Mouse (Mus musculus) Patski (cell line): ENCODE measurements around the gene Ccdc157. TPM values are rescaled to one million over a fixed set of nuclear protein-coding genes. Genes with fewer than 3 reads are reported as not detected.

ENCODE experiments used
- ATAC-seq: fragments of 100-300 bp; one replicate; pipeline ENCODE4 v1.8.0; 2021
- CTCF ChIA-PET: fragments of 350-600 bp; sonication (Branson Sonifier 250); formaldehyde crosslinking; loops from one replicate; lab custom pipeline; 2022; ENCODE audit warnings: inconsistent platforms; lab: Charles Lee
- POLR2A ChIA-PET: fragments of 350-600 bp; sonication (Branson Sonifier 250); formaldehyde crosslinking; loops from one replicate; lab custom pipeline; 2022; ENCODE audit warnings: antibody characterized with exemption, inconsistent platforms; lab: Charles Lee
- DNase-seq: peaks from one replicate; pipeline ENCODE4 v3.0.0-alpha.2; 2011; ENCODE audit warnings: low read depth, low spot score
- H3K27me3 ChIP-seq: fragments of 371-371 bp; one replicate; pipeline ENCODE4 v1.5.1; 2021
- CTCF ChIP-seq: fragments of 100-300 bp; IDR thresholded peaks from one replicate; pipeline ENCODE4 v1.5.1; 2021
- in situ Hi-C: fragments of 300-500 bp; cut with MboI; formaldehyde crosslinking; loops from 3 replicates; pipeline ENCODE4 v1.11.1; 2018; ENCODE audit warnings: low pct_unique_long_range_greater_than_20kb, mixed read lengths
- polyA plus RNA-seq: library from polyadenylated mRNA; unstranded; gene quantifications from one replicate; pipeline ENCODE4 v1.2.3, GENCODE M21; 2021

The Ccdc157 gene
- polyA plus RNA-seq, 1 experiment from 2014 or later = 17.3 TPM

GRCm38 (mm10) chr11:4097091-4097621 lies 62.9 kb downstream of the Ccdc157 start:
- ChIA-PET CTCF (interaction anchor here (0.9 to 2.3 kb wide), 3 partner anchors 16 to 20 kb away, joined by 3 to 6 read pairs (median 3); no protein-coding TSS in a partner anchor), POLR2A (interaction anchor here (0.9 to 1.2 kb wide), 3 partner anchors 11 to 21 kb away, joined by 3 to 7 read pairs (median 3); no protein-coding TSS in a partner anchor)
- DNase-seq = no peak
- ATAC-seq = no peak
- H3K27me3 ChIP-seq = no peaks in the 10 kb centered on the region
- no peak for TF ChIP-seq CTCF
- in situ Hi-C loops = no loop called here

GRCm38 (mm10) chr11:4096054-4096984 lies 63.8 kb downstream of the Ccdc157 start:
- ChIA-PET POLR2A (interaction anchor here (0.8 to 1.2 kb wide), 3 partner anchors 9 to 22 kb away, joined by 3 to 7 read pairs (median 3); no protein-coding TSS in a partner anchor), CTCF (interaction anchor here (0.9 to 2.3 kb wide), 3 partner anchors 16 to 21 kb away, joined by 3 to 6 read pairs (median 3); no protein-coding TSS in a partner anchor)
- in situ Hi-C loops = no loop called here
- peak; percentile 81 for ATAC-seq
- no peaks in the 10 kb centered on the region for H3K27me3 ChIP-seq
- DNase-seq = peak; percentile 89
- TF ChIP-seq CTCF = no peak

- ChIA-PET CTCF (interaction anchor here (1.2 to 2.3 kb wide), 3 partner anchors 15 to 23 kb away, joined by 5 to 9 read pairs (median 6); no protein-coding TSS in a partner anchor), POLR2A (interaction anchor here (0.8 kb wide), 1 partner anchor 8 kb away, joined by 3 read pairs; no protein-coding TSS in a partner anchor)
- H3K27me3 ChIP-seq = no peaks in the 10 kb centered on the region
- in situ Hi-C loops = no loop called here
- no peak for DNase-seq
- ATAC-seq = no peak
- no peak for TF ChIP-seq CTCF
Observed at GRCm38 (mm10) chr11:4095171-4096053, 64.7 kb downstream of the Ccdc157 start, which contains the start of gene Mtfp1. Gene Mtfp1 (minus strand): TSS chr11:4095445.

- CTCF ChIA-PET = interaction anchor here (1.0 to 1.5 kb wide), 4 partner anchors 10 to 38 kb away, joined by 3 to 9 read pairs (median 5); no protein-coding TSS in a partner anchor
- POLR2A ChIA-PET = no interaction called here
- peak; percentile 73 for TF ChIP-seq CTCF
- in situ Hi-C loops = no loop called here
- DNase-seq (no peak), ATAC-seq (no peak)
- H3K27me3 ChIP-seq = no peaks in the 10 kb centered on the region
Observed at GRCm38 (mm10) chr11:4094378-4095170, 65.5 kb downstream of the Ccdc157 start.

- ChIA-PET POLR2A (no interaction called here), CTCF (interaction anchor here (1.0 to 1.5 kb wide), 4 partner anchors 9 to 39 kb away, joined by 3 to 9 read pairs (median 5); no protein-coding TSS in a partner anchor)
- H3K27me3 ChIP-seq = no peaks in the 10 kb centered on the region
- DNase-seq (no peak), ATAC-seq (no peak)
- in situ Hi-C loops = no loop called here
- no peak for TF ChIP-seq CTCF
Observed at GRCm38 (mm10) chr11:4093459-4094377, 66.4 kb downstream of the Ccdc157 start.

Other genes with a start within 250 kb of the Ccdc157 start
- gene Slc35e4, start 245.6 kb downstream of the Ccdc157 start, polyA plus RNA-seq = 25.6 TPM
- gene Tcn2, start 228.1 kb downstream of the Ccdc157 start, polyA plus RNA-seq = 158 TPM
- gene Pes1, start 196.3 kb downstream of the Ccdc157 start, polyA plus RNA-seq = 86.4 TPM
- gene 4930556J24Rik, start 183.5 kb downstream of the Ccdc157 start, polyA plus RNA-seq = 0.15 TPM
- 10.0 TPM for gene Gal3st1, start 176.7 kb downstream of the Ccdc157 start, polyA plus RNA-seq
- not detected for gene Sec14l4, start 128.8 kb downstream of the Ccdc157 start, polyA plus RNA-seq
- gene Sec14l3, start 95.5 kb downstream of the Ccdc157 start, polyA plus RNA-seq = not detected
- 15.1 TPM for gene Mtfp1, start 64.8 kb downstream of the Ccdc157 start, polyA plus RNA-seq
- 23.6 TPM for gene Sec14l2, start 36.9 kb downstream of the Ccdc157 start, polyA plus RNA-seq
- 31.8 TPM for gene Rnf215, start 25.1 kb downstream of the Ccdc157 start, polyA plus RNA-seq
- 45.2 TPM for gene Sf3a1, start 57 bp upstream of the Ccdc157 start, polyA plus RNA-seq
- 50.9 TPM for gene Tbc1d10a, start 26.5 kb upstream of the Ccdc157 start, polyA plus RNA-seq
- gene Castor1, start 57.9 kb upstream of the Ccdc157 start, polyA plus RNA-seq = 0.35 TPM
- gene Osm, start 76.1 kb upstream of the Ccdc157 start, polyA plus RNA-seq = not detected
- gene Lif, start 97.3 kb upstream of the Ccdc157 start, polyA plus RNA-seq = 31.3 TPM